Mouse (Mus musculus) ovary, postnatal 36 days (tissue): ENCODE results near the gene Lrmda.

ENCODE experiments used
- DNase-seq: peaks from one replicate; pipeline ENCODE4 v3.0.0; 2022; ENCODE audit warnings: low spot score, mixed read lengths

Gene Lrmda

DNA sequence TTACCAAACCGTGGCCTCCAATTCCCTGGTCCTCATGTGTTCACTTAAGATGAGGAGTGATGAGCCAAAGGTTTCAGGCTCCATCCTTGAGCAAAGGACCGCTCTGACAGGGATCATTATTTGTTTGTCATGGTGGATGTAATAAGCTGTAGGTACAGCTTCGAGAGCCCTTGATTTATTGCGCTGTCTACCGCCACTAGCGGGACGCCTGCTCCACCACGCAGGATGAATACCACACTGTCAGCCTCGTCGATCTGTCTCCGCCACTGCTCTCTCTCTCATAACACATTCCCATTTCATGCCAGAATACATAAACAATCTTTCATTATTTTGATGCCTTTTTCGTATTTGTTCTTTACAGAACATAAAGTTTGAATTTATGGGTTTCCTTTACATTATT lies 235.9 kb downstream of the Lrmda start:
- DNase-seq, result no peak

GRCm38 (mm10) chr14:22256274-22256673 lies 236.8 kb downstream of the Lrmda start:
- DNase-seq, result no peak

DNA sequence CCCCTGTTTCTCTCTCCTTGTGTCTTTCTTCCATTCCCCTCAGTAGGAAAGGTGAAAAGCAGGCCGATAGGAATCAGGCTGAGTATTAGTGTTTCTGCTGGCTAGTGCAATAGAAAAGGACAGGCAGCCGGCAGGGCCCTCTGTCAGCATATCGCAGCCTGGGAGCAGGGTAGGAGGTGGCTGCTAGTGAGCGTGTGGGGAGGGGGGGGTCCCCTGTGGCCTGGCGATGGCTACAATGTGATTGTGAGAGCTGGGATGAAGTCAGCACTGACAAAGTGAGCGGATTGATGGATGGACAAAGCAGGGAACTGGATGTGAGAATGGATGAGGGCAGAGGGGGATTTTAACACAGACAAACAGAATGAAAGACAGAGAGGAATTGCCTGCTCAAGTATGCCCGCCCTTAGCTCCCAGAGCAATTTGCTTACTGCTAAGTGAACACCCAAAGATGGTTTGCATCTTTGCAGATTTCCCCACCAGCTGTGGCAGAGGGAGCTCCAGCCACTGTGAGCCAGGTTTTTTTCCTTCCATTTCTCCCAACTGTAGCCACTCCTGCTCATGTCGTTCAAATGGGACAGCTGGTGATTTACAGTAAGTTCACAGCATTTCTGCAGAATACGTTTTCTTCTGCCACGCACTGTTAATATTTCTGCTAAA lies 240.0 kb downstream of the Lrmda start:
- no peak for DNase-seq

DNA sequence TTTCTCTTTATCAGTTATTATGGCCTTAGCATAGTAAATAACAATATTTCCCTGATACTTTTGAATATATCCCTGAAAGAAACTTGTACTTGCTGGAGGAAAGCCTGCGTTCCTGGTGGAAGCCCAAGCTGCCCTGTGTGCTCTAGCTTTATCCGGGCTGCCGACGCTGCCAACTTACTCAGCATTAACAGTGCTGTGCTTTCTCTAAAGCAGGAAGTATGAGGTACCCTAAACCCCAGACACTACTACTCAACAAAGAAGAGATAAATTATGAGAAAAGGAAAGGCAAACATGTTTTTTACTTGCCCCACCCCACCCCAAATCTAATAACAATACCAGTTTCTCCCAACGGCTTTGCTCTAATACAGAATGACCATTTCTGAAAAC lies 240.5 kb downstream of the Lrmda start:
- DNase-seq, result no peak

DNA sequence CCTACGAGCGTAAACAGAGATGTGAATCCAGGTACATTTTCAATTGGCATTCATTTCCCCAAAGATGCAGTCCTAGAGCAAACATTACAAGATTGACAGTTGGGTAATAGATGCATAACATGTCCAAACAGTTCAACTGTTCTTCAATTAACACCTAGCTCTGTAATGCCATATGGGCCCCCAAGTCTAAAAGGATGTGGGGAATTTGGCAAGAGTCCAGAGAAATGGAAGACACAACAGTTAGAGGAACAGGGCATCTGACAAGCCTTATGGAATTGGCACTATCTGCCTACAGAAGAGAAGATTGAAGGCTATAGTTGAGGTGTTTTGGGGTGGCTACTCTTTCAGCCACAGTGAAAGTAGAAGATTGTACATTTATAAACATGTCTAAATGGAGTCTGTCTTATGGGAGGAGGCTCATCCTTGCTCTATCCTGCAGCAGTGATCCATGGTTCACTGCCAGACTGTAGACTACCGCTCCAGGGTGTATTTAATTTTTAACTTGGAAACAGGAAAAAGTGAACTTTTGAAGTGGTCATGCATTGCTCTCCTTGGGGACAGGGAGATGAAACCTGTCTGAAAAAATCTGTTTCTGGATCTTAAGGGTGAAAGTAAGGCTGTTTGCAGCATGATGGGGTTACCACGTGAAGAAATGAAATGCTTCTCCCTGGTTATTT lies 245.9 kb downstream of the Lrmda start:
- no peak for DNase-seq

GRCm38 (mm10) chr14:22269812-22270211 lies 250.3 kb downstream of the Lrmda start:
- no peak for DNase-seq

- DNase-seq, result no peak
Observed at GRCm38 (mm10) chr14:22278053-22278452, 258.5 kb downstream of the Lrmda start.

GRCm38 (mm10) chr14:22279591-22279990 lies 260.1 kb downstream of the Lrmda start:
- DNase-seq, result no peak

DNA sequence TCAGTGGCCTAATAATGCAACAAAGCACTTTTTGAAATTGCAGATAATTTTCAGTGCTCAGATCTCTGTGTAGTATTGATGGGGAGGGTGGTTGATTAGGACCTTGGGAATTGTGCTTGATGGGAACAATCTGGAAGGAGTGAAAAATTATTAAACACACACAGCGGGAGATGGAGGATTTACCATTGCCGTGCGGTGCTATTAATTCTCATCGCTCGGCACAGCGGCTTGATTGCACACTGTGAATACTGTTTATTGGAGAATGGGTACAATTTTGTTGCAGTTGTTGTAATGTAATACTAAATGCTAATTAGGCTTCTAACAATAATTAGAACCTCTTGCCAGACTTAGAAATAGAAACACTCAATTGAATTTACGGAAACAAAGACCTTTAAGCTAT lies 262.1 kb downstream of the Lrmda start:
- DNase-seq, result no peak

GRCm38 (mm10) chr14:22282847-22283246 lies 263.3 kb downstream of the Lrmda start:
- DNase-seq, result no peak

DNA sequence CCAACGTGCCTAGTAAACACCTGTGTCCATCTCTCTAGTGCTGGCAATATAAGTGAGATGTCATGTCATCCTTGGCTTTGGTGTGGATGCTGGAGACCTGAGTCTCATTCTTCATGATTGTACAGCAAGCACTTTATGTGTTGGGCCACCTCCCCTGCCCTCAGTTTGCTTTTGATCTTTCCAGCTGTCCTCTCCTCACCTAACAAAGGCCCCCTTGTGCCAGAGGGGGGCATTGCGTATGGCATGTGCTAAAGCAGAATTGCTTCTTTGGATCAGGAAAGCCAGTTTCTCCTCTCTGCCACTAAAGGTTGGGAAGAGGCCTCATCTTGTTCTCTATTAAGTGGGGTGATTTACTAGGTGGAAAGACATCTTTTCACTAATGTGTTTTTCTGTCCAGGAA lies 264.2 kb downstream of the Lrmda start:
- no peak for DNase-seq

- no peak for DNase-seq
Observed at GRCm38 (mm10) chr14:22284823-22285517, 265.5 kb downstream of the Lrmda start.

GRCm38 (mm10) chr14:22285826-22286225 lies 266.3 kb downstream of the Lrmda start:
- no peak for DNase-seq

- peak; percentile 9 for DNase-seq
Observed at GRCm38 (mm10) chr14:22288179-22288578, 268.7 kb downstream of the Lrmda start.

DNA sequence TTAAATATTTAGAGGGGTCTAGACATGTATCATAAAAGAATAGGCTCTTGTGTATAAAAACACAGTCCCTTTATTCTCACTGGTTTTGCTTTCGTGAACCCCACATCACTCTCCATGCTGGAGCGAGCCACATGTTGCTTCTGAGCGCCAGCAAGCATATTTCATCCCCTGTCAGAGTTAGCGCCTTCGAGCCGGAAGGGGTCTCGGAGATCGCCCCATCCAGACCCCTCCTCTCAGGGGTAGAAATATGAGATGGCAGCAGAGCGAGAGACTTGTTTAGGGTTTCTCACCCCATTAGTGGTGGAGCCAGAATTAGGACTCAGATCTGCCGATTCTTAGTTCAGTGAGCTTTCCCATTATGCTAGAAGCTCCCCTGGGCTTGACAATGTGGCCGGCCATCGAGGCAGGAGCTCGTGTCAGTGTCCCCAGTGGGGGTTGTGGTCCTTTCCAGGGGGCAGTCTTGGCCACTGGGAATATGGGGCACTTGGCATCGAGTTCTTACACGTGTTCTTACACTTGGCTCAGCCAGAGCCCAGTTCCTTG lies 269.9 kb downstream of the Lrmda start:
- DNase-seq, result no peak

DNA sequence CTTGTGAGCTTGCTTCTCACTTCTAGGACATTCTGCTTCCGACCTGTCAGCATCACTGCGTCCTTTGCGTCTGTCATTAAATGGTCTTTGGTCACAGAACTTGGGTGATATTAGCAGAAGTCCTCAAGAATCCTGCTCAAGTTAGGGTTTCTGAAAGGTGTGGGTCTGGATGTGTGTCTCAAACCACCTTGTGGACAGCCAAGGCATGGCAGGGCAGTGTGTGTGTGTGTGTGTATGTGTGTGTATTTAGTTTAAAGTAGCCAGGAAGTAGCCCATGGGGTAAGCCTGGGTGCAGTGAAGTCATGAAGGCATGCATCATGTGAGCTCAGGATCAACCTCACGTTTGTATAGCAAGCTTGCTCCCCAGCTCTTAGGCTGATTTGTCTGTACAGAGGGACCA lies 274.9 kb downstream of the Lrmda start:
- no peak for DNase-seq

DNA sequence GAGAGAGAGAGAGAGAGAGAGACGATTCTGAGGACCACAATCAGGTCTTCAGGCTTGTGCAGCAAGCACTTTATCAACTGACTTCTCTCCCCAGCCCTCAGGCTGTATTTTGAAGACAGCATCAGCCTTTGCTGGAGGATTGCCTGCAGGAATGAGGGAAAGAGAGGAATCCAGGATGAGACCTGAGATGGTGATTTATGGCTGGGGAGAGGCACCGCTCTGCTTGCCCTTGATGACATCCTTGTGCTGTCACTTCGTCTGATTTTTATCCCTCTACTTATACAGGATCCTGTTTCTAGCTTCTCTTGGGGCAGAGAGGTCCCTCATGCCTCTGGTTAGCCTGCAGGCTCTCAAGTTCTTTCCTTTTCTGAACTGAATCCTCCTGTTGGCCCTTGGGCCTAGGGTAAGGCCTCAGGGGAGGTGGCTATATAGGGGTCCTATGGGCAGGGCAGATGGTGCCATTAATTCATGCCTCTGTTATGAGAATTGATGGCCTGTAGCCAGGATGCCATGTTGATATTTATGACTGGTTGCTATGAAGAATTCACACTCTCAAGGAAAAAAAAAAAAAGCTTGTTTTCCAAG lies 277.2 kb downstream of the Lrmda start:
- DNase-seq, result no peak

DNA sequence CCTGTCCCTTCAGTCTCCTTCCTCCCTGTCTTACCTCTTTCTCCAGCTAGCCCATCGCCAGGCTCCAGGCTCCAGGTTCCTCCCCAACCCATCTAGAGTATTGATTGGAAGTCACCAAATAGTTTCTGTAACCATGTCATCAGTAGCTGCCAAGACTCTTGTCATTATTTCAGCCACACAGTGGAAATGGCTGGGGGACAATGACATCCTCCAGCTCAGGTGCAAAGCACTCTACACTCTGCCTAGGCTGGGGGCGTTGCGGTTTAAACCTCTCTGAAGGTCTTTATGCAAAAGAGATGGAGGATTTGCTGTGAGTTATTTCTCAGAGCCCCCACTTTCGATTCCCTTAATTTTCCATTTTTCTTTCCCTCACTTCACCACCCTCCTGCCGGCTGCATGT lies 287.2 kb downstream of the Lrmda start:
- no peak for DNase-seq

- no peak for DNase-seq
Observed at GRCm38 (mm10) chr14:22308059-22308458, 288.5 kb downstream of the Lrmda start.

DNA sequence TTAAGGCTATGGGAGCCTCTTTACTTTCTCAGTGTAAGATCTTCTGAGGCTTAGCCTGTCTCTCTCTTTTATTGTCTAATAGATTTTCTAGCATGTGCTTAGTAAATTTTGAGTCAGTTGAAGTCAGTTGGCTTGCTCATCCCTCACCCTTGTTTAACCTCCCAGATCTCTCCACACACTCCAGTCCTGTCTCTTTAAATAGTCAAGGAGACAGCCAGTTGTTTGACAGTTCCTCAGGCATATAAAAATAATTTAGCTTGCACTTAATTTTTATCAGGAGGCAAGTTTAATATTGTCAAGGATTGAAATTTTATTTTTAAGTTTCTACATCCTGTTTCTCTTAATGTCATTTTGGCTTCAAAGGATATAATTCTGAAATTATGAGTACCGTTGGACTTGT lies 303.5 kb downstream of the Lrmda start:
- no peak for DNase-seq

GRCm38 (mm10) chr14:22323530-22324292 lies 304.2 kb downstream of the Lrmda start:
- DNase-seq, result no peak
